Comparison of ENCODE assay signal across 8 mouse cellular contexts in the genomic region with DNA sequence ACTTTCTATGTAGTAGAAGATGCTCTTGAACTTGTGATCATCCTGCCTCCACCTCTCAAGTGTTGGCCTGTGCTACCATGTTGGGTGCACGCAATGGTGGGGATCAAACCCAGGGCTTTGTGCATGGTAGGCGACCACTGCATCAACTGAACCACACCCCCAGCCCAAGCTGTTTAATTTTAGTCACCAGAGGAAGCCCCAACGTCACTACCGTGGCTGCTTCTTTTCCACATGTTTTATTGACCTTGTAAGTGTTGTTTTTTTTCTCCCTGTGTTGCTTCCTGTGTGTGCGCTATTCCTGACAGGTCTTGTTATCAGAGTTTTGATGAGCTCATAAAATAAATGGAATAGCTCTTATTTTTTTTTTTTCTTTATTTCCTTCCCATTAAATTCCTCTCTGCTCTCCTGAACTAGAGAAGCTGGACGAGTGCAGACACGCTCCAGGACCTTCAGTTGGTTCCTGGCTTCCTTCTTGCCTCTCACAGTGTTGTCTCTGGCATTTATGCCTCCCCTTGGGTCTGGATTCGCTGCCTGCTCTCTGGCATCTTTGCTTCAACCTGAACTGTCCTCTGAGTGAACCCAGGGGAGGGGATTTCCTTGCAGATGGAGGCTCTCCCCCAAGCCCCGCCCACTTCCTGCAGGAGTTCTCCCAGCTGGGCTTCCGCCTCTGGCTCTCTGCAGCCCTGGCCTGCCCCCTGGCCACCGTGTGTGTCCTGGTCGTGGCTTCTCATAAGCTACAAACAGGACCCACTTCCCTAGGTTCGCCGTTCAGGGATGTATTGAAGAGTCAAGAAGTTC.
DNase-seq lines count a peak whose midpoint lies in the region; ATAC-seq lines count a peak whose summit lies in the region.

No protein-coding gene starts in this region.

- H3K4me2 ChIP-seq in hindbrain, embryonic 11.5 days (replicated peaks; ENCODE audit: low read depth, low read length): no peak overlapping the region
- H3K4me2 ChIP-seq in hindbrain, embryonic 13.5 days: no peak overlapping the region
- H3K4me2 ChIP-seq in heart, embryonic 15.5 days: peak overlapping the region; percentile 44

- H3K27me3 ChIP-seq in hindbrain, embryonic 11.5 days (ENCODE audit: control insufficient read depth, insufficient read depth, low read length): no peaks in the 10 kb centered on the region
- no peaks in the 10 kb centered on the region for H3K27me3 ChIP-seq in hindbrain, embryonic 13.5 days
- H3K27me3 ChIP-seq in heart, embryonic 15.5 days: no peaks in the 10 kb centered on the region
- no peaks in the 10 kb centered on the region for H3K27me3 ChIP-seq in limb, embryonic 10.5 days (ENCODE audit: low read depth, poor library complexity, severe bottlenecking)

- H3K4me3 ChIP-seq in hindbrain, embryonic 11.5 days (ENCODE audit: low read depth, low read length): no peak overlapping the region
- H3K4me3 ChIP-seq in hindbrain, embryonic 13.5 days: no peak overlapping the region
- H3K4me3 ChIP-seq in heart, embryonic 15.5 days: 0 out of 2 replicates have a peak overlapping the region, but pooled peaks have one; percentile 3
- 0 out of 2 replicates have a peak overlapping the region, but pooled peaks have one; percentile 1 for H3K4me3 ChIP-seq in limb, embryonic 10.5 days

- no peaks in the 10 kb centered on the region for H3K9me3 ChIP-seq in hindbrain, embryonic 11.5 days (ENCODE audit: control insufficient read depth, low read length)
- no peaks in the 10 kb centered on the region for H3K9me3 ChIP-seq in hindbrain, embryonic 13.5 days
- no peaks in the 10 kb centered on the region for H3K9me3 ChIP-seq in heart, embryonic 15.5 days (replicated peaks)
- H3K9me3 ChIP-seq in limb, embryonic 10.5 days (replicated peaks): no peaks in the 10 kb centered on the region

- H3K36me3 ChIP-seq in hindbrain, embryonic 11.5 days (ENCODE audit: control insufficient read depth, insufficient read depth, low read length): no peaks in the 10 kb centered on the region
- H3K36me3 ChIP-seq in hindbrain, embryonic 13.5 days: no peaks in the 10 kb centered on the region
- H3K36me3 ChIP-seq in heart, embryonic 15.5 days: no peaks in the 10 kb centered on the region
- no peaks in the 10 kb centered on the region for H3K36me3 ChIP-seq in limb, embryonic 10.5 days

- no peak overlapping the region for H3K27ac ChIP-seq in hindbrain, embryonic 11.5 days (ENCODE audit: low read depth, low read length)
- H3K27ac ChIP-seq in hindbrain, embryonic 13.5 days: no peak overlapping the region; the same call in 1 of the 2 replicates
- peak overlapping the region; percentile 77 for H3K27ac ChIP-seq in heart, embryonic 15.5 days
- H3K27ac ChIP-seq in limb, embryonic 10.5 days: peak overlapping the region; percentile 66

- H3K9ac ChIP-seq in hindbrain, embryonic 11.5 days (ENCODE audit: low read depth, low read length): no peak overlapping the region
- H3K9ac ChIP-seq in hindbrain, embryonic 13.5 days: no peak overlapping the region
- no peak overlapping the region for H3K9ac ChIP-seq in heart, embryonic 15.5 days

- DNase-seq in hindbrain, embryonic 11.5 days (ENCODE audit: low spot score): peak; percentile 62
- DNase-seq in embryo, embryonic 10.5 days (ENCODE audit: low spot score): peak; percentile 90
- peak; percentile 83 for DNase-seq in limb, embryonic 10.5 days (ENCODE audit: low spot score)
- DNase-seq in naive thymus-derived CD4-positive, alpha-beta T cell, adult 2 months (ENCODE audit: low read depth): peak; percentile 60
- DNase-seq in thymus, postnatal 10 days (ENCODE audit: low spot score in 2 of 2): peak; percentile 48 to 73
- no peak for DNase-seq in layer of hippocampus, postnatal 14 days (ENCODE audit: low spot score in 2 of 2)

- no peak for ATAC-seq in hindbrain, embryonic 11.5 days (ENCODE audit: low FRiP score)
- no peak for ATAC-seq in hindbrain, embryonic 13.5 days (ENCODE audit: low FRiP score)
- ATAC-seq in heart, embryonic 15.5 days (replicated peaks; ENCODE audit: insufficient number of reproducible peaks, insufficient read depth, low FRiP score, low read depth): peak; percentile 80

- WGBS in hindbrain, embryonic 11.5 days: 46% methylated on average over 14 of the region's 14 CpGs
- 46% methylated on average over 14 of the region's 14 CpGs for WGBS in hindbrain, embryonic 13.5 days
- WGBS in heart, embryonic 15.5 days: 26% methylated on average over 14 of the region's 14 CpGs
- 28% methylated on average over 14 of the region's 14 CpGs for WGBS in limb, embryonic 10.5 days

- H3K4me1 ChIP-seq in hindbrain, embryonic 11.5 days (replicated peaks; ENCODE audit: control insufficient read depth, insufficient read depth, low read length): no peaks in the 10 kb centered on the region
- peaks cover 7% of the 10 kb centered on the region; the same call in 1 of the 2 replicates for H3K4me1 ChIP-seq in hindbrain, embryonic 13.5 days (replicated peaks)
- H3K4me1 ChIP-seq in heart, embryonic 15.5 days (replicated peaks): peaks cover 15% of the 10 kb centered on the region
- H3K4me1 ChIP-seq in limb, embryonic 10.5 days: peaks cover 16% of the 10 kb centered on the region

Comparison
In these comparisons a context has a peak if more than half of its experiments do, and no peak if none do; other contexts are left out.
1. DNase-seq: peak in hindbrain, embryonic 11.5 days (single experiment), embryo, embryonic 10.5 days (single experiment), limb, embryonic 10.5 days (single experiment), naive thymus-derived CD4-positive, alpha-beta T cell, adult 2 months (single experiment) and thymus, postnatal 10 days (2 of 2); none in layer of hippocampus, postnatal 14 days (0 of 2).
2. H3K27ac ChIP-seq: peak in heart, embryonic 15.5 days (single experiment) and limb, embryonic 10.5 days (single experiment); none in hindbrain, embryonic 11.5 days (single experiment) and hindbrain, embryonic 13.5 days (single experiment).
3. H3K4me3 ChIP-seq: peak in heart, embryonic 15.5 days (single experiment) and limb, embryonic 10.5 days (single experiment); none in hindbrain, embryonic 11.5 days (single experiment) and hindbrain, embryonic 13.5 days (single experiment).